Mouse (Mus musculus) liver, embryonic 12.5 days (tissue): ENCODE results near the gene Akap2. TPM values are rescaled to one million over a fixed set of nuclear protein-coding genes. Genes with fewer than 3 reads are reported as not detected.

Source experiments
- ATAC-seq: fragments of 200-750 bp; cut with Nextera tagmentation; 2 replicates; pipeline ENCODE4 v1.8.0; 2017; ENCODE audit warnings: moderate number of reproducible peaks, mild to moderate bottlenecking, moderate library complexity
- H3K27ac ChIP-seq: fragments of 300-500 bp; sonication (generic); 2 replicates; pipeline ENCODE4 v1.5.1; 2016; ENCODE audit warnings: mild to moderate bottlenecking
- H3K27me3 ChIP-seq: fragments of 300-500 bp; sonication (generic); replicated peaks from 2 replicates; pipeline ENCODE4 v1.6.1; 2016; ENCODE audit warnings: mild to moderate bottlenecking, moderate library complexity
- H3K36me3 ChIP-seq: fragments of 300-500 bp; sonication (generic); 2 replicates; pipeline ENCODE4 v1.6.1; 2016; ENCODE audit warnings: mild to moderate bottlenecking, moderate library complexity
- H3K4me1 ChIP-seq: fragments of 300-500 bp; sonication (generic); 2 replicates; pipeline ENCODE4 v1.6.1; 2016
- H3K4me2 ChIP-seq: fragments of 300-500 bp; sonication (generic); 2 replicates; pipeline ENCODE4 v1.6.1; 2016; ENCODE audit warnings: mild to moderate bottlenecking, moderate library complexity
- H3K4me3 ChIP-seq: fragments of 300-500 bp; sonication (generic); 2 replicates; pipeline ENCODE4 v1.5.1; 2016; ENCODE audit warnings: mild to moderate bottlenecking, moderate library complexity
- H3K9ac ChIP-seq: fragments of 300-500 bp; sonication (generic); 2 replicates; pipeline ENCODE4 v1.6.1; 2016; ENCODE audit warnings: mild to moderate bottlenecking, moderate library complexity
- H3K9me3 ChIP-seq: fragments of 300-500 bp; sonication (generic); replicated peaks from 2 replicates; pipeline ENCODE4 v1.6.1; 2016; ENCODE audit warnings: mild to moderate bottlenecking, moderate library complexity
- WGBS: fragments of 180-500 bp; shearing (Covaris S2); methylation state at CpG from one replicate; pipeline ENCODE4 v1.1.7; 2016; ENCODE audit not compliant: insufficient replicate concordance; 5-methylcytosine and 5-hydroxymethylcytosine counted together
- polyA plus RNA-seq: library from polyadenylated mRNA; unstranded; fragments of >200 nt; fragmentation: Nextera tagmentation; extraction: Ambion mirVana; gene quantifications from 2 replicates; pipeline ENCODE4 v1.2.1, GENCODE M21; 2016

Gene Akap2
- polyA plus RNA-seq, 1 experiment from 2014 or later = 1.7 TPM

DNA sequence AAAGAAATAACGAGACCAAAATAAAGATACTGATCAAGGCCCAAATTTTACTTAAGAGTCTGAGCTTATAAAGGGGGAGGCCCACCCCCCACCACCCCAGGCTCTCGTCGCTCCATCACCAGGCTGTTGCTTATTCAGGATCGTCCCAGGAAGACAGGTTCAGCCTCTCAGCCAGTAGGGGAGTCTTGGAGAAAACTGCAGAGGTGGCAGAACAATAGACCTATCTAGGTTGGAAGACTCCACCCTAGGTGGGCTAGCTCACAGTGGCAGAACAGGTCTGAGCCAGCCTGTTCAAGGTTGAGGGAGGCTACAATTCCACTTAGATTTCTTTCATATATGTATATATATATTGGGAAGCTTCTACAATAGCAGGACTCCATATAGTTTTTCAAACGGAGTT lies 216.7 kb downstream of the Akap2 start:
- Histone ChIP-seq H3K9ac (no peak overlapping the region), H3K4me3 (no peak overlapping the region), H3K27ac (no peak overlapping the region), H3K4me2 (no peak overlapping the region), H3K4me1 (no peaks in the 10 kb centered on the region), H3K9me3 (no peaks in the 10 kb centered on the region), H3K27me3 (no peaks in the 10 kb centered on the region), H3K36me3 (no peaks in the 10 kb centered on the region)
- WGBS = 53% methylated on average over 5 of the region's 5 CpGs
- ATAC-seq = no peak

DNA sequence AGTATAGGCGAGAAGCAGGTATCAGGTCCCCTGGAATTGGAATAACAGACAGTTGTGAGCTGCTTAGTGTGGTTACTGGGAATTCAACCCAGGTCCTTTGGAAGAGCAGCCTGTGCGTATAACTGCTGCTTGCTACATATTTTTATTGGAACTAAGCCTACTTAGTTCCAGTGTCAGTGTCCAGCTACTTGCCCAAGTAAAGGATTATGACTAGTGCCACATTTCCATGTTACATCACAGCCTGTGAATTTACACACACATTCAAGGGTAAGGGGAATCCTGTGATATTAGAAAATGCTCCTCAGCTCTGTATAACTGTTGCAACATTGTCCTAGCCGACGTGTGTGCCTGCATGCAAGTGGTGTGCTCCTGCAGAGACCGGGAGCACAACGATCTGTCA lies 219.8 kb downstream of the Akap2 start:
- no peaks in the 10 kb centered on the region for H3K36me3 ChIP-seq
- H3K27me3 ChIP-seq = no peaks in the 10 kb centered on the region
- H3K4me1 ChIP-seq = no peaks in the 10 kb centered on the region
- H3K9me3 ChIP-seq = no peaks in the 10 kb centered on the region
- no peak overlapping the region for H3K4me2 ChIP-seq
- H3K27ac ChIP-seq = no peak overlapping the region
- no peak overlapping the region for H3K9ac ChIP-seq
- no peak for ATAC-seq
- no peak overlapping the region for H3K4me3 ChIP-seq
- WGBS = 71% methylated on average over 6 of the region's 6 CpGs

- Histone ChIP-seq H3K9me3 (no peaks in the 10 kb centered on the region), H3K9ac (no peak overlapping the region), H3K4me2 (no peak overlapping the region), H3K4me1 (no peaks in the 10 kb centered on the region), H3K36me3 (peaks cover 30% of the 10 kb centered on the region), H3K4me3 (no peak overlapping the region), H3K27me3 (no peaks in the 10 kb centered on the region), H3K27ac (no peak overlapping the region)
- no peak for ATAC-seq
- 50% methylated on average over 4 of the region's 4 CpGs for WGBS
Measured at GRCm38 (mm10) chr4:57940631-57941030, 223.2 kb downstream of the Akap2 start.

GRCm38 (mm10) chr4:57942892-57943291 lies 225.4 kb downstream of the Akap2 start:
- no peak for ATAC-seq
- peaks cover 5% of the 10 kb centered on the region; the same call in 1 of the 2 replicates for H3K4me1 ChIP-seq

More at GRCm38 (mm10) chr4:57942892-57943291, 225.4 kb downstream of the Akap2 start:
- no peaks in the 10 kb centered on the region for H3K27me3 ChIP-seq
- peaks cover 52% of the 10 kb centered on the region for H3K36me3 ChIP-seq
- 73% methylated on average over 2 of the region's 2 CpGs for WGBS
- H3K9me3 ChIP-seq = no peaks in the 10 kb centered on the region
- H3K4me2 ChIP-seq = no peak overlapping the region
- no peak overlapping the region for H3K27ac ChIP-seq
- H3K9ac ChIP-seq = no peak overlapping the region
- no peak overlapping the region for H3K4me3 ChIP-seq

Other genes with a start within 250 kb of the Akap2 start
- 1.9 and 2.1 TPM in 2 replicates for gene Pakap, start 149.5 kb upstream of the Akap2 start, polyA plus RNA-seq
- 0.39 and 0.51 TPM in 2 replicates for gene D630039A03Rik, start 198.6 kb downstream of the Akap2 start, polyA plus RNA-seq
- gene Txn1, start 238.8 kb downstream of the Akap2 start, polyA plus RNA-seq = 278 and 288 TPM in 2 replicates